Mouse (Mus musculus) erythroid progenitor cell, adult 5-6 weeks (primary cell): ENCODE results near the gene Cx3cr1. TPM values are rescaled to one million over a fixed set of nuclear protein-coding genes. Genes with fewer than 3 reads are reported as not detected.

Experiments
- ATAC-seq: replicated peaks from 2 replicates; pipeline ENCODE4 v1.8.0; 2016; ENCODE audit warnings: moderate number of reproducible peaks, mild to moderate bottlenecking, moderate TSS enrichment, inconsistent platforms; ENCODE audit not compliant: poor library complexity, low FRiP score, severe bottlenecking
- total RNA-seq, 2 experiments: library from RNA; stranded (forward) in 1 of 2; stranded (reverse) in 1 of 2; fragments of 150-400 nt in 1 of 2; fragments of 186-747, 209-891 nt in 1 of 2; gene quantifications; 2 replicates each; pipeline versions ENCODE4 v1.2.3 to v1.2.4; 2015 to 2017; ENCODE audit warnings: low replicate concordance in 2 of 2

Cx3cr1 gene
- total RNA-seq, 2 experiments from 2014 or later, result 2.5 to 4.2 TPM

- ATAC-seq, result no peak
These were observed 13.6 kb upstream of the Cx3cr1 start for GRCm38 (mm10) chr9:120083158-120083894.

GRCm38 (mm10) chr9:120082691-120083090, 13.0 kb upstream of the Cx3cr1 start:
- no peak for ATAC-seq

- no peak for ATAC-seq
These were observed 12.3 kb upstream of the Cx3cr1 start for GRCm38 (mm10) chr9:120081967-120082366.

GRCm38 (mm10) chr9:120081247-120081646, 11.6 kb upstream of the Cx3cr1 start:
- ATAC-seq, result no peak

GRCm38 (mm10) chr9:120080546-120081108, 10.9 kb upstream of the Cx3cr1 start:
- no peak for ATAC-seq

- ATAC-seq, result no peak
These were observed 10.2 kb upstream of the Cx3cr1 start for GRCm38 (mm10) chr9:120079901-120080300.

- ATAC-seq, result no peak
These were observed 8.6 kb upstream of the Cx3cr1 start for GRCm38 (mm10) chr9:120078241-120078640.

- ATAC-seq, result no peak
These were observed 4.8 kb upstream of the Cx3cr1 start for GRCm38 (mm10) chr9:120074516-120074915.

- peak; percentile 70 for ATAC-seq
These were observed 3.5 kb upstream of the Cx3cr1 start for GRCm38 (mm10) chr9:120073169-120073568.

GRCm38 (mm10) chr9:120071251-120071650, 1.6 kb upstream of the Cx3cr1 start:
- ATAC-seq, result no peak

- no peak for ATAC-seq
These were observed 1.6 kb downstream of the Cx3cr1 start for GRCm38 (mm10) chr9:120068047-120068446.

- ATAC-seq, result no peak
These were observed 2.1 kb downstream of the Cx3cr1 start for GRCm38 (mm10) chr9:120067609-120068008.

GRCm38 (mm10) chr9:120064317-120064716, 5.4 kb downstream of the Cx3cr1 start:
- ATAC-seq, result no peak

GRCm38 (mm10) chr9:120058730-120059129, 10.9 kb downstream of the Cx3cr1 start:
- ATAC-seq, result no peak

GRCm38 (mm10) chr9:120056201-120056600, 13.5 kb downstream of the Cx3cr1 start:
- ATAC-seq, result no peak

GRCm38 (mm10) chr9:120054545-120055277, 15.0 kb downstream of the Cx3cr1 start:
- ATAC-seq, result peak; percentile 34; the same call in 1 of the 2 replicates

GRCm38 (mm10) chr9:120049407-120049806, 20.3 kb downstream of the Cx3cr1 start:
- ATAC-seq, result no peak

- ATAC-seq, result no peak
These were observed 21.2 kb downstream of the Cx3cr1 start for GRCm38 (mm10) chr9:120048495-120048894.

GRCm38 (mm10) chr9:120043115-120043514, 26.6 kb downstream of the Cx3cr1 start:
- no peak for ATAC-seq

- no peak for ATAC-seq
These were observed 32.3 kb downstream of the Cx3cr1 start for GRCm38 (mm10) chr9:120037414-120037813.

GRCm38 (mm10) chr9:120034375-120034774, 35.3 kb downstream of the Cx3cr1 start:
- ATAC-seq, result no peak
